Comparison of ENCODE assay signal across 9 mouse cellular contexts in genomic region chr6:94400471-94401051, GRCm38 (mm10).
DNase-seq lines count a peak whose midpoint lies in the region; ATAC-seq and TF ChIP-seq lines count a peak whose summit lies in the region.
"Had no signal": no experiment of that assay in that cellular context is flagged by ENCODE, and none has a peak within 500 bp of the region (broad histone marks: within the 10 kb centered on the region; RNA-seq: fewer than 3 reads in every experiment).

No protein-coding gene starts in this region.

- TF ChIP-seq CTCF in cerebellum, adult 2 months (IDR thresholded peaks at IDR 0.05; ENCODE audit: borderline replicate concordance, insufficient read depth, low read depth, low read length), result peak; percentile 73
- TF ChIP-seq CTCF in forebrain, postnatal 0 days (IDR thresholded peaks at IDR 0.05; ENCODE audit: low read depth), result peak; percentile 74

- DNase-seq in urinary bladder, postnatal 14 days (ENCODE audit: low spot score), result peak; percentile 38
- no peak for DNase-seq in urinary bladder, adult 2 months (ENCODE audit: low spot score)
- peak; percentile 52 to 61 for DNase-seq in cerebellum, adult 2 months
- peak; percentile 50 for DNase-seq in forebrain, postnatal 0 days

- no peaks in the 10 kb centered on the region; the same call in 1 of the 2 replicates for H3K27me3 ChIP-seq in cerebellum, adult 2 months (ENCODE audit: control insufficient read depth, insufficient read depth, low read length)
- H3K27me3 ChIP-seq in forebrain, postnatal 0 days (ENCODE audit: insufficient read depth, low read length), result no peaks in the 10 kb centered on the region
- H3K27me3 ChIP-seq in intestine, embryonic 16.5 days (replicated peaks; ENCODE audit: control insufficient read depth, insufficient read depth, low read length), result no peaks in the 10 kb centered on the region
- no peaks in the 10 kb centered on the region for H3K27me3 ChIP-seq in limb, embryonic 15.5 days
- peaks cover 10% of the 10 kb centered on the region; the same call in 1 of the 2 replicates for H3K27me3 ChIP-seq in neural tube, embryonic 12.5 days (replicated peaks)

- TF ChIP-seq POLR2A in cerebellum, adult 2 months (IDR thresholded peaks at IDR 0.05; ENCODE audit: borderline replicate concordance, insufficient read depth, low read length), result no peak

- peak overlapping the region; percentile 52 for H3K4me2 ChIP-seq in forebrain, postnatal 0 days (ENCODE audit: low read depth)
- H3K4me2 ChIP-seq in intestine, embryonic 16.5 days (ENCODE audit: low read depth, low read length), result peak overlapping the region; percentile 44
- H3K4me2 ChIP-seq in limb, embryonic 15.5 days, result peak overlapping the region; percentile 37
- H3K4me2 ChIP-seq in neural tube, embryonic 12.5 days (replicated peaks), result peak overlapping the region; percentile 53

- H3K4me3 ChIP-seq in cerebellum, adult 2 months (replicated peaks; ENCODE audit: insufficient read depth, low read depth, low read length), result no peak overlapping the region
- peak overlapping the region; percentile 29 for H3K4me3 ChIP-seq in forebrain, postnatal 0 days (ENCODE audit: low read depth, low read length)
- peak overlapping the region; percentile 34 for H3K4me3 ChIP-seq in intestine, embryonic 16.5 days (ENCODE audit: low read length)
- peak overlapping the region; percentile 6 for H3K4me3 ChIP-seq in limb, embryonic 15.5 days
- no peak overlapping the region for H3K4me3 ChIP-seq in neural tube, embryonic 12.5 days
- H3K4me3 ChIP-seq: erythroblast, embryonic 14.5 days had no signal

- peak; percentile 87 for ATAC-seq in forebrain, postnatal 0 days
- ATAC-seq in intestine, embryonic 16.5 days, result peak; percentile 91
- ATAC-seq in limb, embryonic 15.5 days (ENCODE audit: insufficient number of reproducible peaks, low FRiP score, low TSS enrichment, low read depth), result no peak
- ATAC-seq in neural tube, embryonic 12.5 days (ENCODE audit: low FRiP score, low read depth), result peak; percentile 82
- ATAC-seq in megakaryocyte, adult 5-6 weeks (ENCODE audit: poor library complexity, severe bottlenecking), result no peak

- H3K9me3 ChIP-seq in forebrain, postnatal 0 days (ENCODE audit: low read length), result no peaks in the 10 kb centered on the region
- no peaks in the 10 kb centered on the region for H3K9me3 ChIP-seq in intestine, embryonic 16.5 days (ENCODE audit: control insufficient read depth, low read length)
- no peaks in the 10 kb centered on the region for H3K9me3 ChIP-seq in limb, embryonic 15.5 days
- H3K9me3 ChIP-seq in neural tube, embryonic 12.5 days, result no peaks in the 10 kb centered on the region

- H3K9ac ChIP-seq in forebrain, postnatal 0 days, result peak overlapping the region; percentile 45
- H3K9ac ChIP-seq in intestine, embryonic 16.5 days (ENCODE audit: low read depth, low read length), result no peak overlapping the region
- no peak overlapping the region for H3K9ac ChIP-seq in limb, embryonic 15.5 days
- H3K9ac ChIP-seq in neural tube, embryonic 12.5 days, result no peak overlapping the region

- H3K36me3 ChIP-seq in forebrain, postnatal 0 days (ENCODE audit: insufficient read depth), result no peaks in the 10 kb centered on the region
- H3K36me3 ChIP-seq in intestine, embryonic 16.5 days (ENCODE audit: control insufficient read depth, insufficient read depth, low read length), result no peaks in the 10 kb centered on the region
- no peaks in the 10 kb centered on the region for H3K36me3 ChIP-seq in limb, embryonic 15.5 days
- no peaks in the 10 kb centered on the region for H3K36me3 ChIP-seq in neural tube, embryonic 12.5 days

- 48% methylated on average over 13 of the region's 13 CpGs for WGBS in cerebellum, adult 2 months
- 10% methylated on average over 13 of the region's 13 CpGs for WGBS in forebrain, postnatal 0 days
- 10% methylated on average over 13 of the region's 13 CpGs for WGBS in intestine, embryonic 16.5 days
- 14% methylated on average over 13 of the region's 13 CpGs for WGBS in limb, embryonic 15.5 days
- 8% methylated on average over 13 of the region's 13 CpGs for WGBS in neural tube, embryonic 12.5 days

- no peak overlapping the region for H3K27ac ChIP-seq in cerebellum, adult 2 months (ENCODE audit: insufficient read depth, low read length)
- 0 out of 2 replicates have a peak overlapping the region, but pooled peaks have one; percentile 22 for H3K27ac ChIP-seq in forebrain, postnatal 0 days (ENCODE audit: low read depth, low read length)
- peak overlapping the region; percentile 48; the same call in 1 of the 2 replicates for H3K27ac ChIP-seq in intestine, embryonic 16.5 days (ENCODE audit: low read length)
- no peak overlapping the region for H3K27ac ChIP-seq in limb, embryonic 15.5 days
- no peak overlapping the region for H3K27ac ChIP-seq in neural tube, embryonic 12.5 days

- peaks cover 7% of the 10 kb centered on the region; the same call in 1 of the 2 replicates for H3K4me1 ChIP-seq in cerebellum, adult 2 months (ENCODE audit: control insufficient read depth, insufficient read depth, low read length)
- H3K4me1 ChIP-seq in forebrain, postnatal 0 days (ENCODE audit: insufficient read depth), result peaks cover 6% of the 10 kb centered on the region; the same call in 1 of the 2 replicates
- peaks cover 11% of the 10 kb centered on the region for H3K4me1 ChIP-seq in intestine, embryonic 16.5 days (ENCODE audit: control insufficient read depth, insufficient read depth, low read length)
- H3K4me1 ChIP-seq in limb, embryonic 15.5 days, result peaks cover 18% of the 10 kb centered on the region
- peaks cover 19% of the 10 kb centered on the region for H3K4me1 ChIP-seq in neural tube, embryonic 12.5 days

Comparison
In these comparisons a context has a peak if more than half of its experiments do, and no peak if none do; other contexts are left out.
1. H3K27ac ChIP-seq: peak in forebrain, postnatal 0 days (single experiment) and intestine, embryonic 16.5 days (single experiment); none in cerebellum, adult 2 months (single experiment), limb, embryonic 15.5 days (single experiment) and neural tube, embryonic 12.5 days (single experiment).
2. H3K4me3 ChIP-seq: peak in forebrain, postnatal 0 days (single experiment), intestine, embryonic 16.5 days (single experiment) and limb, embryonic 15.5 days (single experiment); none in cerebellum, adult 2 months (single experiment) and neural tube, embryonic 12.5 days (single experiment).
3. ATAC-seq: peak in forebrain, postnatal 0 days (single experiment), intestine, embryonic 16.5 days (single experiment) and neural tube, embryonic 12.5 days (single experiment); none in limb, embryonic 15.5 days (single experiment) and megakaryocyte, adult 5-6 weeks (single experiment).
4. Peak in every context shown above with its lines, with median percentiles within 50 percentile points of each other: H3K4me2 ChIP-seq.